Mouse (Mus musculus): ENCODE measurements at regions not wholly inside any gene's neighbourhood (a gene's known extent, or its start where the extent isn't known, plus 50 kb on each side); places are given as distances from the start of the nearest gene placed in this dataset.

- no peak overlapping the region for H3K9ac ChIP-seq (ENCODE audit: low read depth, low read length)
- no peak for ATAC-seq (replicated peaks; ENCODE audit: insufficient number of reproducible peaks, low FRiP score, low TSS enrichment)
- no peak overlapping the region for H3K4me3 ChIP-seq (ENCODE audit: low read depth, low read length)
- 77% methylated on average over 4 of the region's 4 CpGs for WGBS (ENCODE audit: insufficient replicate concordance)
- no peaks in the 10 kb centered on the region for H3K36me3 ChIP-seq (ENCODE audit: control insufficient read depth, insufficient read depth, low read length)
- H3K4me1 ChIP-seq (ENCODE audit: control insufficient read depth, insufficient read depth, low read length): no peaks in the 10 kb centered on the region
- no peak overlapping the region for H3K27ac ChIP-seq (ENCODE audit: low read depth, low read length)
- H3K9me3 ChIP-seq (replicated peaks; ENCODE audit: control insufficient read depth, low read length): no peaks in the 10 kb centered on the region
- H3K27me3 ChIP-seq (ENCODE audit: control insufficient read depth, insufficient read depth, low read length): no peaks in the 10 kb centered on the region
- no peak overlapping the region for H3K4me2 ChIP-seq
These were observed 545.3 kb upstream of the Cited2 start for GRCm38 (mm10) chr10:17177503-17178278.

- Histone ChIP-seq H3K36me3 (ENCODE audit: control insufficient read depth, insufficient read depth, low read length) (no peaks in the 10 kb centered on the region), H3K27me3 (ENCODE audit: control insufficient read depth, insufficient read depth, low read length) (no peaks in the 10 kb centered on the region), H3K4me3 (ENCODE audit: low read depth, low read length) (no peak overlapping the region), H3K9ac (ENCODE audit: low read depth, low read length) (no peak overlapping the region), H3K27ac (ENCODE audit: low read depth, low read length) (no peak overlapping the region), H3K4me2 (no peak overlapping the region), H3K4me1 (ENCODE audit: control insufficient read depth, insufficient read depth, low read length) (no peaks in the 10 kb centered on the region), H3K9me3 (replicated peaks; ENCODE audit: control insufficient read depth, low read length) (no peaks in the 10 kb centered on the region)
- no peak for ATAC-seq (replicated peaks; ENCODE audit: insufficient number of reproducible peaks, low FRiP score, low TSS enrichment)
These were observed 544.4 kb upstream of the Cited2 start for GRCm38 (mm10) chr10:17178627-17179026.

GRCm38 (mm10) chr10:17184418-17184817 is 538.6 kb upstream of the Cited2 start:
- WGBS (ENCODE audit: insufficient replicate concordance): 54% methylated on average over 2 of the region's 2 CpGs

GRCm38 (mm10) chr10:17196205-17196604 is 526.8 kb upstream of the Cited2 start:
- 41% methylated on average over 12 of the region's 12 CpGs for WGBS (ENCODE audit: insufficient replicate concordance)
- ATAC-seq (replicated peaks; ENCODE audit: insufficient number of reproducible peaks, low FRiP score, low TSS enrichment): no peak
- Histone ChIP-seq H3K9ac (ENCODE audit: low read depth, low read length) (no peak overlapping the region), H3K9me3 (replicated peaks; ENCODE audit: control insufficient read depth, low read length) (no peaks in the 10 kb centered on the region), H3K4me1 (ENCODE audit: control insufficient read depth, insufficient read depth, low read length) (no peaks in the 10 kb centered on the region), H3K36me3 (ENCODE audit: control insufficient read depth, insufficient read depth, low read length) (no peaks in the 10 kb centered on the region), H3K27ac (ENCODE audit: low read depth, low read length) (no peak overlapping the region), H3K27me3 (ENCODE audit: control insufficient read depth, insufficient read depth, low read length) (no peaks in the 10 kb centered on the region), H3K4me3 (ENCODE audit: low read depth, low read length) (no peak overlapping the region), H3K4me2 (no peak overlapping the region)

More at GRCm38 (mm10) chr10:17184418-17184817, 538.6 kb upstream of the Cited2 start:
- Histone ChIP-seq H3K36me3 (ENCODE audit: control insufficient read depth, insufficient read depth, low read length) (no peaks in the 10 kb centered on the region), H3K27me3 (ENCODE audit: control insufficient read depth, insufficient read depth, low read length) (no peaks in the 10 kb centered on the region), H3K4me2 (no peak overlapping the region), H3K9me3 (replicated peaks; ENCODE audit: control insufficient read depth, low read length) (no peaks in the 10 kb centered on the region), H3K4me3 (ENCODE audit: low read depth, low read length) (no peak overlapping the region), H3K27ac (ENCODE audit: low read depth, low read length) (no peak overlapping the region), H3K9ac (ENCODE audit: low read depth, low read length) (no peak overlapping the region), H3K4me1 (ENCODE audit: control insufficient read depth, insufficient read depth, low read length) (no peaks in the 10 kb centered on the region)
- ATAC-seq (replicated peaks; ENCODE audit: insufficient number of reproducible peaks, low FRiP score, low TSS enrichment): no peak

- Histone ChIP-seq H3K4me2 (no peak overlapping the region), H3K4me3 (ENCODE audit: low read depth, low read length) (no peak overlapping the region), H3K27ac (ENCODE audit: low read depth, low read length) (no peak overlapping the region), H3K36me3 (ENCODE audit: control insufficient read depth, insufficient read depth, low read length) (no peaks in the 10 kb centered on the region), H3K4me1 (ENCODE audit: control insufficient read depth, insufficient read depth, low read length) (no peaks in the 10 kb centered on the region), H3K27me3 (ENCODE audit: control insufficient read depth, insufficient read depth, low read length) (no peaks in the 10 kb centered on the region), H3K9me3 (replicated peaks; ENCODE audit: control insufficient read depth, low read length) (no peaks in the 10 kb centered on the region), H3K9ac (ENCODE audit: low read depth, low read length) (no peak overlapping the region)
- ATAC-seq (replicated peaks; ENCODE audit: insufficient number of reproducible peaks, low FRiP score, low TSS enrichment): no peak
- WGBS (ENCODE audit: insufficient replicate concordance): 23% methylated on average over 1 of the region's 1 CpGs
These were observed 526.4 kb upstream of the Cited2 start for GRCm38 (mm10) chr10:17196636-17197035.

GRCm38 (mm10) chr10:17200524-17201426 is 522.2 kb upstream of the Cited2 start:
- no peaks in the 10 kb centered on the region for H3K27me3 ChIP-seq (ENCODE audit: control insufficient read depth, insufficient read depth, low read length)
- no peak overlapping the region for H3K9ac ChIP-seq (ENCODE audit: low read depth, low read length)
- WGBS (ENCODE audit: insufficient replicate concordance): 77% methylated on average over 8 of the region's 8 CpGs
- H3K4me2 ChIP-seq: no peak overlapping the region
- ATAC-seq (replicated peaks; ENCODE audit: insufficient number of reproducible peaks, low FRiP score, low TSS enrichment): no peak
- H3K4me1 ChIP-seq (ENCODE audit: control insufficient read depth, insufficient read depth, low read length): no peaks in the 10 kb centered on the region
- H3K36me3 ChIP-seq (ENCODE audit: control insufficient read depth, insufficient read depth, low read length): no peaks in the 10 kb centered on the region
- no peak overlapping the region for H3K27ac ChIP-seq (ENCODE audit: low read depth, low read length)
- no peak overlapping the region for H3K4me3 ChIP-seq (ENCODE audit: low read depth, low read length)
- no peaks in the 10 kb centered on the region for H3K9me3 ChIP-seq (replicated peaks; ENCODE audit: control insufficient read depth, low read length)

GRCm38 (mm10) chr10:17201427-17201745 is 521.6 kb upstream of the Cited2 start:
- Histone ChIP-seq H3K4me1 (ENCODE audit: control insufficient read depth, insufficient read depth, low read length) (no peaks in the 10 kb centered on the region), H3K4me2 (no peak overlapping the region), H3K4me3 (ENCODE audit: low read depth, low read length) (no peak overlapping the region), H3K27me3 (ENCODE audit: control insufficient read depth, insufficient read depth, low read length) (no peaks in the 10 kb centered on the region), H3K9ac (ENCODE audit: low read depth, low read length) (no peak overlapping the region), H3K27ac (ENCODE audit: low read depth, low read length) (no peak overlapping the region), H3K36me3 (ENCODE audit: control insufficient read depth, insufficient read depth, low read length) (no peaks in the 10 kb centered on the region), H3K9me3 (replicated peaks; ENCODE audit: control insufficient read depth, low read length) (no peaks in the 10 kb centered on the region)
- ATAC-seq (replicated peaks; ENCODE audit: insufficient number of reproducible peaks, low FRiP score, low TSS enrichment): no peak
- WGBS (ENCODE audit: insufficient replicate concordance): 79% methylated on average over 1 of the region's 1 CpGs

GRCm38 (mm10) chr10:17202556-17203415 is 520.2 kb upstream of the Cited2 start:
- no peaks in the 10 kb centered on the region for H3K4me1 ChIP-seq (ENCODE audit: control insufficient read depth, insufficient read depth, low read length)
- no peaks in the 10 kb centered on the region for H3K27me3 ChIP-seq (ENCODE audit: control insufficient read depth, insufficient read depth, low read length)

More at GRCm38 (mm10) chr10:17202556-17203415, 520.2 kb upstream of the Cited2 start:
- WGBS (ENCODE audit: insufficient replicate concordance): 46% methylated on average over 4 of the region's 4 CpGs
- no peak overlapping the region for H3K4me3 ChIP-seq (ENCODE audit: low read depth, low read length)
- no peaks in the 10 kb centered on the region for H3K9me3 ChIP-seq (replicated peaks; ENCODE audit: control insufficient read depth, low read length)
- ATAC-seq (replicated peaks; ENCODE audit: insufficient number of reproducible peaks, low FRiP score, low TSS enrichment): no peak
- no peak overlapping the region for H3K27ac ChIP-seq (ENCODE audit: low read depth, low read length)
- no peak overlapping the region for H3K4me2 ChIP-seq
- no peak overlapping the region for H3K9ac ChIP-seq (ENCODE audit: low read depth, low read length)
- no peaks in the 10 kb centered on the region for H3K36me3 ChIP-seq (ENCODE audit: control insufficient read depth, insufficient read depth, low read length)
